Mouse (Mus musculus): Measurements from ENCODE around the gene LTO1. TPM values are rescaled to one million over a fixed set of nuclear protein-coding genes. Genes with fewer than 3 reads are reported as not detected.

Gene LTO1
- polyA plus RNA-seq, 1 experiment, result 38.0 TPM

GRCm38 (mm10) chr7:144942744-144943135 lies 27.8 kb downstream of the LTO1 start:
- Histone ChIP-seq H3K27me3 (ENCODE audit: control insufficient read depth, insufficient read depth, low read length) (peaks cover 3% of the 10 kb centered on the region; the same call in 1 of the 2 replicates), H3K4me3 (replicated peaks; ENCODE audit: insufficient read depth, low read depth, low read length) (peak overlapping the region; percentile 25), H3K27ac (ENCODE audit: insufficient read depth, low read length) (no peak overlapping the region), H3K4me1 (ENCODE audit: control insufficient read depth, insufficient read depth, low read length) (peaks cover 6% of the 10 kb centered on the region)
- 2% methylated on average over 20 of the region's 20 CpGs for WGBS
- no peak for TF ChIP-seq CTCF (IDR thresholded peaks at IDR 0.05; ENCODE audit: borderline replicate concordance, insufficient read depth, low read depth, low read length)
- TF ChIP-seq POLR2A (IDR thresholded peaks at IDR 0.05; ENCODE audit: borderline replicate concordance, insufficient read depth, low read length), result no peak
- no peak for DNase-seq

DNA sequence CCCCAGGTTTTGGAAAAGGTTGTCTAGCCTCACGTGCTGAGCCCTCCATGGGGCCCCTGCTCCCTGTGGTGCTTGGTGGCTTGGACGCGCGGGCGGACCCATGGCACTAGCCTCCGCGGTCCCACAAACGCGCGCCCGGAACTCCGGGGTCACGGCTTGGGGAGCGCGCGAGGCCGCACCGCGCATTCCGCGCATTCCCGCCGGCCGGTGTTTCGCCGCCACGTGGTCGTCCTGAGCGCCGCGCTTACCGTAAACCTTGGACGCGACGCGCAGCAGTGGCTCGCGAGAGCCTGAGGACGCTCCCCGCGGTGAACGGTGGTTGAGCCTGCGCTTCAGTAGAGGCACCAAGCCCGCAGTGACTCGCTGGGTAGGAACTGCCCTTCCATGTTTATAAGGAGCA lies 28.4 kb downstream of the LTO1 start:
- Histone ChIP-seq H3K27me3 (ENCODE audit: control insufficient read depth, insufficient read depth, low read length) (peaks cover 3% of the 10 kb centered on the region; the same call in 1 of the 2 replicates), H3K4me1 (ENCODE audit: control insufficient read depth, insufficient read depth, low read length) (peaks cover 6% of the 10 kb centered on the region), H3K4me3 (replicated peaks; ENCODE audit: insufficient read depth, low read depth, low read length) (peak overlapping the region; percentile 25), H3K27ac (ENCODE audit: insufficient read depth, low read length) (no peak overlapping the region)
- WGBS, result under 1% methylated on average over 45 of the region's 45 CpGs
- peak; percentile 62 to 63 for DNase-seq
- TF ChIP-seq POLR2A (IDR thresholded peaks at IDR 0.05; ENCODE audit: borderline replicate concordance, insufficient read depth, low read length), result no peak
- no peak for TF ChIP-seq CTCF (IDR thresholded peaks at IDR 0.05; ENCODE audit: borderline replicate concordance, insufficient read depth, low read depth, low read length)

- WGBS, result 76% methylated on average over 12 of the region's 12 CpGs
- no peaks in the 10 kb centered on the region for H3K27me3 ChIP-seq (ENCODE audit: control insufficient read depth, insufficient read depth, low read length)
- H3K27ac ChIP-seq (ENCODE audit: insufficient read depth, low read length), result no peak overlapping the region
- H3K4me1 ChIP-seq (ENCODE audit: control insufficient read depth, insufficient read depth, low read length), result no peaks in the 10 kb centered on the region
- TF ChIP-seq POLR2A (IDR thresholded peaks at IDR 0.05; ENCODE audit: borderline replicate concordance, insufficient read depth, low read length) (no peak), CTCF (IDR thresholded peaks at IDR 0.05; ENCODE audit: borderline replicate concordance, insufficient read depth, low read depth, low read length) (no peak)
- no peak for DNase-seq
- H3K4me3 ChIP-seq (replicated peaks; ENCODE audit: insufficient read depth, low read depth, low read length), result no peak overlapping the region
Measured at GRCm38 (mm10) chr7:144958509-144959395, 43.9 kb downstream of the LTO1 start.

DNA sequence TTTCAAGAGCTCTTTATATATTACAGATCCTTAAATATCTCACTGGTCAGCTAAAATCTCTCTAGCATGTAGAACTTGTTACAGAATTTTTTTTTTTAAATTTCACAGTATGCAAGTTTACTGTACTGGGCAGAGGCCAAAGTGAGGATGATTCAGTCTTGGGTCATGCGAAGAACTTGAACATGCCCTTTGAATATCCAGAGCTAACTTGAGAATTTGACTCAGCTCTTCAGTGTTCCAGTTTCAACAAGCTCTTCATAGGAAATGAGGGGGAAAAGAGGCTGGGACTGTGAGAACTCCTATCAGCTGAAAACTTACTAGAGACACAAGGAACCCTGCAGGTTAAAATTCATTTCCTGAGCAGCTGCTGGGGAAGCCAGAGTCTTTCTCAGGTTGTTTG lies 49.0 kb downstream of the LTO1 start:
- Histone ChIP-seq H3K27me3 (ENCODE audit: control insufficient read depth, insufficient read depth, low read length) (no peaks in the 10 kb centered on the region), H3K27ac (ENCODE audit: insufficient read depth, low read length) (no peak overlapping the region), H3K4me3 (replicated peaks; ENCODE audit: insufficient read depth, low read depth, low read length) (no peak overlapping the region), H3K4me1 (ENCODE audit: control insufficient read depth, insufficient read depth, low read length) (no peaks in the 10 kb centered on the region)
- WGBS, result 93% methylated on average over 1 of the region's 1 CpGs
- TF ChIP-seq CTCF (IDR thresholded peaks at IDR 0.05; ENCODE audit: borderline replicate concordance, insufficient read depth, low read depth, low read length) (no peak), POLR2A (IDR thresholded peaks at IDR 0.05; ENCODE audit: borderline replicate concordance, insufficient read depth, low read length) (no peak)
- DNase-seq, result no peak

GRCm38 (mm10) chr7:144964316-144964715 lies 49.4 kb downstream of the LTO1 start:
- no peak overlapping the region for H3K4me3 ChIP-seq (replicated peaks; ENCODE audit: insufficient read depth, low read depth, low read length)
- 80% methylated on average over 4 of the region's 4 CpGs for WGBS
- no peak overlapping the region for H3K27ac ChIP-seq (ENCODE audit: insufficient read depth, low read length)
- no peaks in the 10 kb centered on the region for H3K27me3 ChIP-seq (ENCODE audit: control insufficient read depth, insufficient read depth, low read length)
- H3K4me1 ChIP-seq (ENCODE audit: control insufficient read depth, insufficient read depth, low read length), result no peaks in the 10 kb centered on the region
- no peak for DNase-seq
- TF ChIP-seq CTCF (IDR thresholded peaks at IDR 0.05; ENCODE audit: borderline replicate concordance, insufficient read depth, low read depth, low read length) (no peak), POLR2A (IDR thresholded peaks at IDR 0.05; ENCODE audit: borderline replicate concordance, insufficient read depth, low read length) (no peak)

DNA sequence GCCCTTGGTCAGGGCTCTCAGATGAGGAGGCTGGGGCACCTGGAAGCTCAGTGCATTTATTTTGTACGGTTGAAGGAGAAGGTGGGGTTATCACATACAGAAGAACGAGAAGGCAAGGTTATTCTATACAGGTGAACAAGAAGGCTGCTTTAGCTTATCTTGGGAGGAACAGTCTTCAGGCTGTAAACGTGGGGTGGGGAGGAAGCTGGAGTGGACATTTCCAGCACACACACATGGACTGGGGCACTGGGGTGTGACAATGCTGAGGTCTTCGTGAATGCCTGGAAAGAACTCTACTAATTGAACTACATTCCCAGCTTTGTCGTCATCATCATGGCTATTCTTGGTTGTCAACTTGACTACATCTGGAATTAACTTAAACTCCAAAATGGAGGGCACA lies 51.0 kb downstream of the LTO1 start:
- H3K4me3 ChIP-seq (replicated peaks; ENCODE audit: insufficient read depth, low read depth, low read length), result no peak overlapping the region
- TF ChIP-seq POLR2A (IDR thresholded peaks at IDR 0.05; ENCODE audit: borderline replicate concordance, insufficient read depth, low read length), result no peak
- H3K27ac ChIP-seq (ENCODE audit: insufficient read depth, low read length), result no peak overlapping the region
- no peak for DNase-seq
- 84% methylated on average over 5 of the region's 5 CpGs for WGBS
- no peaks in the 10 kb centered on the region for H3K4me1 ChIP-seq (ENCODE audit: control insufficient read depth, insufficient read depth, low read length)
- no peaks in the 10 kb centered on the region for H3K27me3 ChIP-seq (ENCODE audit: control insufficient read depth, insufficient read depth, low read length)

DNA sequence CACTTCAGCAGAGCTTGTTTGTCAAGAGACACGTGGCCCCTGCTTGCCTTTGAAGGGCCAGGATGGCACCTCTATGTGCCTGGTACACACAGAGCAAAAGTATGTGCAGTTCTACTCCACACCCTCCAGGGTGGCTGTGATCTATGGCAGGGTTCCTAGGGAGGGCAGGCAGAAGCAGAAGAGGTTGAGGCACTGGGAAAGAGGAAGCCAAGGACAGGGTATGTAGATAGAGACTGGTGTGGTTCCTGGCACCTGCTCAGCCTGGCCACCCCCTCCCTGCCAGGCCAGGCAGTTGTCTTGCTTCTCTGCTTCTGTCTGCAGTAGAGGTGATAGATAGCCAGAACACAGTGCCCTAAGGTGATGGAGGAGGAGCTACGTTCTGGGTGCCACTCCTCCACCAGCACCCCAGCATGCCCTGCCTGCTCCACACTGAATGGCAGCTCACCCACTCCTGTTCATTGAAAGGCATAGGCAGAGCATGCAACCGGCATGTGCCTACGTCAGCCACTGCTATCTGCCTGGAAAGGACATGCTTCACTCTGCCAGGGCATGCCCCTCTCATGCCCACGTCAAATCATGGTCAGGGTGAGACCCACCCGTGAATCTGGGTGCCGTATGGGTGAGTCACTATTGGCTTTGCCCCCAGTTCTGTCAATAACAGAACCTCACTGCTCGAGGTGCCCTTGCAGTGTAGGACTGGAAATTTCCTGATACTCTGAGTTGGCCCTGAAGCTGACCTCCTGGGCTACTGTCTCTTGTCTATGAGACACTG lies 56.3 kb downstream of the LTO1 start:
- TF ChIP-seq CTCF (IDR thresholded peaks at IDR 0.05; ENCODE audit: borderline replicate concordance, insufficient read depth, low read depth, low read length) (no peak), POLR2A (IDR thresholded peaks at IDR 0.05; ENCODE audit: borderline replicate concordance, insufficient read depth, low read length) (no peak)
- WGBS, result 68% methylated on average over 8 of the region's 8 CpGs
- no peak overlapping the region for H3K27ac ChIP-seq (ENCODE audit: insufficient read depth, low read length)
- no peak overlapping the region for H3K4me3 ChIP-seq (replicated peaks; ENCODE audit: insufficient read depth, low read depth, low read length)
- DNase-seq, result no peak
- no peaks in the 10 kb centered on the region for H3K4me1 ChIP-seq (ENCODE audit: control insufficient read depth, insufficient read depth, low read length)
- no peaks in the 10 kb centered on the region for H3K27me3 ChIP-seq (ENCODE audit: control insufficient read depth, insufficient read depth, low read length)

All from cerebellum, adult 2 months (tissue).